In the genomic region with DNA sequence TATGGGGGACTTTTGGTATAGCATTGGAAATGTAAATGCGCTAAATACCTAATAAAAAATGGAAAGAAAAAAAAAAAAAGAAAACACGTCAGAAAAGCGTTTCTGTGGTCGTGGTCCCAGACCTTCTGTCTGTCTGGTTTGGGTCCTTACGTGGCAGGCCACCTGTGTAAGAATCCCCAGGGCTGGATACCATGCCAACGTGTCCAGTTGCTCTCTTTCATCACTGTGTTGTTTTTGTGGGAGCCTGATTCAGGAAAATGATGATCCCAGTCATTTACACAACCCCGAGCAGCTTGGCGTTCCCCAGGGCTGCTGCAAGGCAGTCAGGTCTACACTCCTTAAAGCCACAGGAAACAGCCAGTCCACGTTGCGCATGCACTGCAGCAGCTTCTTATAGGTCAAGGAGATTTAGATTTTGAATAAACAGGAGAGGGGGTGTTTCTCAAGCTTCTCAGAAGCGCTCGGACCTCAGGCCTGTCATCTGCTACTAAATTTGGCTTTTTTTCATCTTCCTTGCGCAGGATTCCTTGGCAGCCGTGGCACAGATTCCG, we compare ENCODE assay signal across 8 mouse cellular contexts.
DNase-seq lines count a peak whose midpoint lies in the region.

No protein-coding gene starts in this region.

- peak; percentile 90 for DNase-seq in heart, adult 11 months
- DNase-seq in heart, postnatal 14 days, result no peak
- DNase-seq in right cerebral cortex, adult 18-20 months, result peak; percentile 17
- DNase-seq in right cerebral cortex, postnatal 10 days (ENCODE audit: low spot score in 2 of 2), result no peak
- peak; percentile 16 for DNase-seq in fat pad, adult 2 months (ENCODE audit: extremely low read depth, low read depth, low spot score)
- DNase-seq in layer of hippocampus, postnatal 25 days (ENCODE audit: extremely low spot score in 1 of 2, low spot score in 1 of 2), result no peak
- no peak for DNase-seq in neural tube, embryonic 10.5 days (ENCODE audit: extremely low spot score, low spot score)
- no peak for DNase-seq in ovary, postnatal 14 days (ENCODE audit: low spot score)

- intact Hi-C loops in heart, postnatal 14 days (cut with DNase I), result loop anchor here (1.0 to 5.0 kb wide), 2 partner anchors 102 to 155 kb away; a partner anchor contains a TSS

Comparison
In these comparisons a context has a peak if more than half of its experiments do, and no peak if none do; other contexts are left out.
1. DNase-seq: peak in heart, adult 11 months (single experiment), right cerebral cortex, adult 18-20 months (single experiment) and fat pad, adult 2 months (single experiment); none in heart, postnatal 14 days (0 of 2), right cerebral cortex, postnatal 10 days (0 of 2), layer of hippocampus, postnatal 25 days (0 of 2), neural tube, embryonic 10.5 days (single experiment) and ovary, postnatal 14 days (single experiment).